16 mouse cellular contexts compared by ENCODE assay signal in genomic region chr5:44233933-44234332, GRCm38 (mm10).
"Had no signal": no experiment of that assay in that cellular context is flagged by ENCODE, and none has a peak within 500 bp of the region (broad histone marks: within the 10 kb centered on the region; RNA-seq: fewer than 3 reads in every experiment).

No protein-coding gene starts in this region.

- H3K36me3 ChIP-seq: limb, embryonic 13.5 days; stomach, embryonic 15.5 days had no signal

- H3K9me3 ChIP-seq: kidney, embryonic 15.5 days; limb, embryonic 10.5 days; limb, embryonic 13.5 days; liver, embryonic 13.5 days; stomach, embryonic 15.5 days had no signal

- H3K27me3 ChIP-seq: kidney, embryonic 15.5 days; limb, embryonic 13.5 days; liver, embryonic 13.5 days; stomach, embryonic 15.5 days had no signal

- DNase-seq: kidney, adult 8-10 months; kidney, postnatal 10 days; kidney, postnatal 36 days; layer of hippocampus, adult 9-11 months; liver, embryonic 13.5 days; lung, adult 2 months; lung, postnatal 14 days; lung, postnatal 4 days; midbrain, embryonic 14.5 days; spleen, adult 18-20 months; thymus, postnatal 36 days had no signal

- H3K4me2 ChIP-seq: kidney, embryonic 15.5 days; limb, embryonic 13.5 days; liver, embryonic 13.5 days; midbrain, embryonic 11.5 days; stomach, embryonic 15.5 days had no signal

- H3K9ac ChIP-seq: kidney, embryonic 15.5 days; limb, embryonic 13.5 days; liver, embryonic 13.5 days; stomach, embryonic 15.5 days had no signal

- H3K4me3 ChIP-seq: kidney, embryonic 15.5 days; limb, embryonic 10.5 days; limb, embryonic 13.5 days; liver, embryonic 13.5 days; stomach, embryonic 15.5 days had no signal

- H3K4me1 ChIP-seq: limb, embryonic 10.5 days; stomach, embryonic 15.5 days had no signal

- H3K27ac ChIP-seq: kidney, embryonic 15.5 days; limb, embryonic 10.5 days; limb, embryonic 13.5 days; liver, embryonic 13.5 days; stomach, embryonic 15.5 days had no signal
